Mouse (Mus musculus) colon, adult 2 months (tissue): ENCODE measurements around the gene Npy. TPM values are rescaled to one million over a fixed set of nuclear protein-coding genes. Genes with fewer than 3 reads are reported as not detected.

Source experiments
- polyA plus RNA-seq: library from polyadenylated mRNA; depleted of rRNA; stranded (reverse); fragments of >200 nt; gene quantifications from 2 replicates; pipeline ENCODE4 v1.2.3, GENCODE M21; 2012; rRNA removed

The Npy gene
- polyA plus RNA-seq, result 11.3 and 15.4 TPM in 2 replicates

DNA sequence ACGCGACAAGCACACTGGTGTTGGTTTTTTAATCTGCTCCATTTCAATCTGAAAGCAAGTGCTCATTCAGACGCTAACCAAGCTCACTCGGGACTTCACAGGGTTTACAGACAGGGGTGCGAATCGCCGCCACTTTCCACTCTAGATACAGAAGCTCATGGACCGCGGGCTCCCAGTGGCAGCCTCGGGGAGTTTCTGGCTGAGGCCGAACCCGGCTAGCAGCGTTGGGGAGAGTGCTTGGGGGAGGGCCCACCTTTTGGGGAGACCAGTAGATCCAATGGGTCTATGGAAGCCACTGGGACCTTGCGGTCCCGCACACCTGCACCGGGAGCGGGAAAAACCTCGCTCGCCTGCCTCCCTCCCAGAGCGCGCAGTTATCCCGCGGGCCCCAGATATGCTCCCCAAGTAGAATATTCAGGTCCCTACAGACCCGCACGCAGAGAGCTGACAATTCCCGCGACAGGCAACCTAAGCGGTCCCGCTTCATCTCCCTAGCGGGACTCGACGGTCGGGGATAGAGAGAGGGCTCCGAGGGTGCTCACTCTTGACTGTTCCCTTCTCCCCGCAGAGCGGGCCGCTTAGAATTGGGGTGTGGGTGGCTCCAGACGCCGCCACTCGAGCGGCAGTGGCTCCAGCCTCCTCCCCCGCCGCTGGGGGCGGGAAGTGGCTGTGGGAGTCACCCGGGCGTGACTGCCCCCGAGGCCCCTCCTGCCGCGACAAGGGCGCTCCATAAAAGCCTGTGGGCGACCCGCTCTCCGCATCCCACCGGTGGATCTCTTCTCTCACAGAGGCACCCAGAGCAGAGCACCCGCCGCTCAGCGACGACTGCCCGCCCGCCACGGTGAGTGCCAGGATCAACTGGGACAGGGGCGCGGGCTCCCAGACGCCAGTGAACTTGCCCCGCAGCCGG lies at the start of gene Npy:
Gene Npy, plus strand, starts transcription at position 750 of the 910 bp plus-strand sequence.

